Mouse (Mus musculus): ENCODE data around the gene Zfp280b.

DNA sequence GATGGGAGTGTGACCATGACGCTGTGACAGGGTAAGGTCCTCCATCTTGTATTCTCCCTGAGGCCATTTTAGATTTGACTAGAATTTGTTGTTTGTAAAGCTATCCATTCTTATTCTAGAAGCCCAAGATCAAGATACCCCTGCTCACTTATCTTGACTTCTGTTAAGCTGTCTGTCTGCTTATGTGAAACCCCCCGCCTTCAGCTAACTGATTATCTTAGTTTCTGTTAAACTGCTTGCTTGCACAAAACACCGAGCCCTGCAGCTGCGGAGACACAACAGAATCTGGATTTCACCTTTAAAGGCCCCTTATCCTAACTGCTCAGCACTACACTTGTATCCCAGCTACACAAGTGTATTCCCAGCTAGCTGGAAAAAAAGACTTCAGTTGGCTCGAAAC lies 4.5 kb downstream of the Zfp280b start:
- TF ChIP-seq POLR2A (IDR thresholded peaks at IDR 0.05; ENCODE audit: low read depth, low read length) (no peak), CTCF (conservative IDR thresholded peaks at IDR 0.05; ENCODE audit: insufficient read depth, insufficient read length, low read depth, low read length) (no peak)
